Mouse (Mus musculus) B cell, adult 2 months (primary cell): ENCODE data around the gene Dlgap1.

Experiments
- DNase-seq, 2 experiments: peaks; one replicate each; pipeline ENCODE4 v3.0.0; 2022

Gene Dlgap1

GRCm38 (mm10) chr17:70849399-70850232 is 880.7 kb downstream of the Dlgap1 start:
- DNase-seq = peak; percentile 85 to 87

DNA sequence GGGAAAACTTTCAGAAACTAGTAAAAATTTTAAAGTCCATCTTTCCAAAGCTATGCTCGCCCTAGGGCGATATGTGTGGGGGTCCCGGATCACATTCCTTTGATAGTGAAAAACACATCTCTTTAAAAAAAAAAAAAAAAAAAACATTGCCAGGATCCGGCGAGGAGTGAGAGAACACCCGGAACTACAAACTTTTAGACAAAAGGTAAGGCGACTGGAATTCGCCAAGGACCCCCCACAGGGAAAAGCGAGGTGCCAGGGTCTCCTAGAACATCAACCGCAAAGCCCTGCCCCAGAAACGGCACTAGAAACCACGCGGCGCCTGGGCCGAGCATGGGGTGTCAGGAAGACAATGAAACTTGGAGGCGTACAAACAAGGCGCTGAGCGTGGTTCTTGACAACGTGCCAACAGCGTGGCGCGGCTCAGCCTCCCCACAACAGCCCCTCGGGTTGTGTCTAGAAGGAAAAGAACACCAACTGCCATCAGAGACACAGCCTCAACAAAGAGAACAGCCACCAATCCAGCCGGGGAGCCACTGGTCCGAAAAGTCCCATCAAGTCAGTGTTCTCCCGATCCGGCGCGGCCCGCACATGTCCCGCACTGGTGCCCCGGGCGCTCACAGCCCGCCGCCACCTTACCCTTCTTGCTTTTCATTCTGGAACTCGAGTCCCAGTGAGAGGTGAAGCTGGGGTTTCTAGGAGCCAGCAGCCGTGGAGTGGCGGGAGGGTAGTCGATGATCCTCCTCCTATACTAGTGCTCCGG is 881.5 kb downstream of the Dlgap1 start:
- DNase-seq = peak; percentile 66 to 71

- DNase-seq = peak; percentile 86 to 89
These were observed 882.4 kb downstream of the Dlgap1 start for GRCm38 (mm10) chr17:70850996-70851991.

- DNase-seq = peak; percentile 88 to 92
These were observed 883.3 kb downstream of the Dlgap1 start for GRCm38 (mm10) chr17:70852011-70852685.

GRCm38 (mm10) chr17:70852686-70853386 is 884.0 kb downstream of the Dlgap1 start:
- DNase-seq = peak; percentile 75 to 76

DNA sequence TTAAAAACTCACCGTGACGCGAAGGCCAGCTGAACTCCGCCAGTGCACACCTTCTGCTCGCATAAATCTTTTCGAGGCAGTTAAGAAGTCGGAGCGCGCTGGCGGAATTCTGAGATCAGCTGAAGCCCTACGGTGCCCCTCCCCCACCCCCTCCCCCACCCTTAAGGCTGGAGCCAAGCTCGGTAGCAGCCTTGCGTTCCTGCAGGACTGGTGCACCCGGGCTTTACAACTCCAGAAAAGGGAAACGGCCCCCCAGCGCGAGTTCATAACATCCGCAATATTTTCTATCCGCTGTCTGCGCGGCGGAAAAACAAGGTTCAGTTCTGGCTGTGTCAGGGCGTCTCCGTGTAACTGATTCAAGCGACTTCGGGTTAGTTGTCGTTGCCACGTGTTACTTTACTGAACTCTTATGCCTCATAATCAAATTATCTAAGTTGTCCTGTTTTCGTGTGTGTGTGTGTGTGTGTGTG is 884.6 kb downstream of the Dlgap1 start, which contains the start of gene Tgif1:
Tgif1 (minus strand) TSS at position 111 of the 470 bp plus-strand sequence.
- DNase-seq = peak; percentile 79 to 82

GRCm38 (mm10) chr17:70854021-70854420 is 885.1 kb downstream of the Dlgap1 start:
- peak in 1 of 2 experiments; percentile 27 for DNase-seq

DNA sequence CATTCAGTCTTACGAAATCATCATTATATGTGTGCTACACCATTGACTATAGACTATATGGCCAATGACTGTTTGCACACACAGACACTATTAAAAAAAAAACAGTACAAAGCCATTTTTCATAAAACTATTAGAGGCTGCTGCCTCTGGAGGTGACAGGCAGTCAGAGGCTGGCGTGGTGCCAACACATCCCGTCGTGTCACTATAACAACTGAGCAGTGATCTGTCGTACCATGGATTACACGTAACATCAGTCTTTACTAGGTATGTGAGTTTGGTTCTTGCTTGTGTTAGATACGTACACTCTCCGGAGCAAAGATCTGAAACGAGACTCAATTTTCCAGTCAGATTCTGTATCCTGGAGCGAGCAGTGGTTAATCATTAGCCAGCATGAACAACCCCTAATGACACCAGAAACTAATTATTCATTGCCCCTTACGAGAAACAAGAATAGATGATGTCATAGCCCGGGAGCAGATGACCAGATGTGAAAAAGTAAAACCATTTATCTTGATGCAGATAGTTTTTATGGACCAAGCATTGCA is 888.1 kb downstream of the Dlgap1 start:
- DNase-seq = no peak

DNA sequence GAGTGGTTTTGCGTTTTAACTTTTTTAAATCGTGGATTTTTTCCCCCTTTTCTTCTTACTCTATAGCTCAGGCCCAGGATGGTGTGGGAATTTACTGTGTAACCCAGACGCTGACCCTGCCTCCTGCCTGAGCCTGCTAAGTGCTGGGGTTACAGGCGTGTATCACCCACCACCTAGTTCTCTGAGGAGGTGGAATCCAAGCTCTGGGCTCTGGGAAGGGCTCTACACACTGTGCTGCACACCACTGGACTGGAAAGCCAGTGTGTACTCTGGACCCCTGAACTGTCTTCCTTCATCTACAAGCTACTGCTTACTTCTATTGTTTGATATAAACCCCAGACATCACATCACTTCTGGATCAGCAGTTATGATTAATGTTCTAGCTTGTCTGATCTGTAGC is 889.9 kb downstream of the Dlgap1 start:
- no peak for DNase-seq

- DNase-seq = no peak
These were observed 895.2 kb downstream of the Dlgap1 start for GRCm38 (mm10) chr17:70864117-70864516.

- DNase-seq = no peak
These were observed 895.8 kb downstream of the Dlgap1 start for GRCm38 (mm10) chr17:70864645-70865044.

DNA sequence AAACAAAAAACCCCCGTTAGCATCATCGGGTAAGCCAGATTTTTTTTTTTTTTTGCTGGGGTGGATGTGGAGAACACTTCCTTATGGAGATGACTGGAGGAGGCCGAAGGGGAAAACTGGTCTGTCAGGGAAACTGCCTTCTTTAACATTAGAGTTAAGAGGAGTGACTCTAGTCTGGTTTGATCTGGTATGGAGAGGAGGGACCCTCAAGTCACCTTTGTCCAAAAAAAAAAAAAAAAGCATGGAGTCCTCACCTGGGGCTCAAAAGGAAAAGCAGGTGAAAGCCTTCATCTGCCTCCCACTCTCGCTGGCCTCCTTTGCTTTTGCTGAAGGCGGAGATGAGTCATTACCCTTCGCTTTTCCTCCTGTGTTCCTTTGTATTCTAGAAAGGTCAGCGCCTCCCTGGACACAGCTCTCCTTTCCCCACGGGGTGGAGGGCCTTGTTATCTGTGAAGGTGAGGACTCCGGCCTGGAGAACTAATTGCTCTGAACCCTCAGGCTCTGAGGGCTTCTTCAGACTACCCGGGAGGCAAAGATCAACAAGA is 896.3 kb downstream of the Dlgap1 start:
- no peak for DNase-seq

- no peak for DNase-seq
These were observed 897.2 kb downstream of the Dlgap1 start for GRCm38 (mm10) chr17:70866029-70866428.

DNA sequence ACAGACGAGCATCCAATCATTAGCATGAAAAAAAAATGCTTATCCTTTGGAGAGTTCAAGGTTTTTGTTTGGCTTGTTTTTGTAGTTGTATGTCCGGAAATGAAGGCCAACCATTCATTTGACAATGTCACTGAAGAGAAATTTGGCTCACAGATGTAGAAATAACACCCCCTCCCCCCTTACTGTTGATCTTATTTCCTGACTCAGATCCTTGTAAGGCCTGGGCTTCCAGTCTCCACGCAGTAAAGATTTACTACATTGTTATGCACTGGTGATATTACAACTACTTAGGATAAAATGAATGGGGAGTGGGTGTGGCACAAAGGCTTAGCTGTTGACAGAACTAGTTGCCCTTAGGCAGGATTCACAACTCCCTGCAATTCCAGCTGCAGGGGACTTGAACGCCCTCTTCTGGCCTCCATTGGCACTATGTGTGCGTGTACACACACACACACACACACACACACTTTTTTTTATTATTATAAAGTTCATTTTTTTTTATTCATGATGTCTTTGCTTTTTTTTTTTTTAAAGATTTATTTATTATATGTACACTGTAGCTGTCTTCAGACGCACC is 897.8 kb downstream of the Dlgap1 start:
- no peak for DNase-seq

GRCm38 (mm10) chr17:70868577-70869229 is 899.8 kb downstream of the Dlgap1 start:
- no peak for DNase-seq

DNA sequence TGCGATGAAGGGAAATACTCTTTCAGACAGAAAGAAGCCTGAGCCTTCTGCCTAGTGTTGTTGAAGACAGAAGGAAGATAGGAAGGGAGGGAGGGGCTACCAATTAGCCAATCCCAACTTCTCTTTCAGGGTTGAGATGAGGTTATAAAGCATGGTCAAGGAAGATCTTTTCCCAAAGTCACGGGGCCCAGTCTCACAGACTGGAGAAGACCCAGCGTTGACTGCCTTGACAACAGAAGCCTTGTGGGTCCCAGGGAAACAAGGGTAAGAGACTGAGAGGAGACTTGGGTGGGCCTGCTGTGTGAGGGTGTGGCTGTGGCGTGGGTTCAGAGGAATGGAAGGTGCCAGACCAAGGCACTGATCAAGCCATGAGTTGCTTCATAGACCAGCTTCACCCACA is 901.7 kb downstream of the Dlgap1 start:
- DNase-seq = no peak
